Mouse (Mus musculus) neural tube, embryonic 11.5 days (tissue): ENCODE measurements at regions not wholly inside any gene's neighbourhood (a gene's known extent, or its start where the extent isn't known, plus 50 kb on each side); places are given as distances from the start of the nearest gene placed in this dataset.

Experiments used
- ATAC-seq: fragments of 200-750 bp; cut with Nextera tagmentation; 2 replicates; pipeline ENCODE4 v1.8.0; 2017; ENCODE audit warnings: moderate number of reproducible peaks, mild to moderate bottlenecking, moderate TSS enrichment, moderate library complexity; ENCODE audit not compliant: insufficient read depth, low FRiP score, low TSS enrichment
- DNase-seq: peaks from one replicate; pipeline ENCODE4 v3.0.0-alpha.2; 2015; ENCODE audit warnings: low spot score
- H3K27ac ChIP-seq: fragments of 300-500 bp; sonication (generic); 2 replicates; pipeline ENCODE4 v1.5.1; 2014; ENCODE audit warnings: low read depth, mild to moderate bottlenecking, low read length
- H3K27me3 ChIP-seq: fragments of 300-500 bp; sonication (generic); 2 replicates; pipeline ENCODE4 v1.6.1; 2014; ENCODE audit warnings: mild to moderate bottlenecking, low read length, mixed read lengths; ENCODE audit not compliant: control insufficient read depth, insufficient read depth
- H3K36me3 ChIP-seq: fragments of 300-500 bp; sonication (generic); 2 replicates; pipeline ENCODE4 v1.6.1; 2014; ENCODE audit warnings: mild to moderate bottlenecking, low read length, moderate library complexity, mixed read lengths; ENCODE audit not compliant: control insufficient read depth, insufficient read depth
- H3K4me1 ChIP-seq: fragments of 300-500 bp; sonication (generic); 2 replicates; pipeline ENCODE4 v1.6.1; 2014; ENCODE audit warnings: low read length, mixed read lengths; ENCODE audit not compliant: control insufficient read depth, insufficient read depth
- H3K4me2 ChIP-seq: fragments of 300-500 bp; sonication (generic); 2 replicates; pipeline ENCODE4 v1.6.1; 2014; ENCODE audit warnings: low read depth, mild to moderate bottlenecking, moderate library complexity
- H3K4me3 ChIP-seq: fragments of 300-500 bp; sonication (generic); 2 replicates; pipeline ENCODE4 v1.5.1; 2014; ENCODE audit warnings: low read depth, low read length
- H3K9ac ChIP-seq: fragments of 300-500 bp; sonication (generic); 2 replicates; pipeline ENCODE4 v1.6.1; 2014; ENCODE audit warnings: mild to moderate bottlenecking, low read length
- H3K9me3 ChIP-seq: fragments of 300-500 bp; sonication (generic); 2 replicates; pipeline ENCODE4 v1.6.1; 2016; ENCODE audit warnings: low read length; ENCODE audit not compliant: control insufficient read depth
- WGBS: fragments of 180-500 bp; shearing (Covaris S2); extraction: QIAGEN DNeasy Blood & Tissue Kit; methylation state at CpG from one replicate; pipeline ENCODE4 v1.1.7; 2014; 5-methylcytosine and 5-hydroxymethylcytosine counted together

DNA sequence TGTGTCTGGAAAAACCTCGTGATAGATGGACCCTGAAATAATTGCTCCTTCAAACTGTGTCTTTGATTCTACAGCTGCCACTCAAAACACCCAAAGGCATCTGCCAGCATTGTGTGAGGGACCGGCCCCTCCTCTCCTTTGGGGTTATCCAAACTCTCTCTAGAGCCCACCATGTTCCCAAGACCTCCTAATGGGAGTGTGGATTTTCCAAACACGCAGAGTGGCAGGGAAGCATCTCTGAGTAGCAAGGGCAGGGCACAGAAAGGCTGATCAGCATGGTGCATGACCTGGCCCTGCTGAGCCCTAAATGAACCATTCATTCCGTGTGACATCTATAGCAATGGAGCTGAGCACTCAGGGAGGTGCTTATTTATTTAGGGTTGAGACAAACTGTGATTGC is 186.1 kb upstream of the Ctnna2 start:
- no peaks in the 10 kb centered on the region for H3K4me1 ChIP-seq
- no peak overlapping the region for H3K4me3 ChIP-seq
- no peak overlapping the region for H3K9ac ChIP-seq
- H3K27ac ChIP-seq, result no peak overlapping the region
- no peak overlapping the region for H3K4me2 ChIP-seq
- H3K27me3 ChIP-seq, result no peaks in the 10 kb centered on the region
- WGBS, result 5% methylated on average over 4 of the region's 4 CpGs
- no peaks in the 10 kb centered on the region for H3K9me3 ChIP-seq
- DNase-seq, result peak; percentile 44
- ATAC-seq, result peak; percentile 72
- no peaks in the 10 kb centered on the region for H3K36me3 ChIP-seq
